Mouse (Mus musculus) CH12.LX (cell line): ENCODE data around the gene Ubap2l. TPM values are rescaled to one million over a fixed set of nuclear protein-coding genes. Genes with fewer than 3 reads are reported as not detected.

Experiments
- DNase-seq: peaks from one replicate; pipeline ENCODE4 v3.0.0-alpha.2; 2013; ENCODE audit errors: extremely low read depth
- H3K27ac ChIP-seq: 2 replicates; pipeline ENCODE4 v1.5.1; 2012; ENCODE audit warnings: low read depth, mild to moderate bottlenecking, control low read depth, moderate library complexity; ENCODE audit not compliant: insufficient read depth
- H3K27me3 ChIP-seq: replicated peaks from 2 replicates; pipeline ENCODE3; 2012; ENCODE audit warnings: inconsistent platforms
- H3K36me3 ChIP-seq, 2 experiments: replicated peaks in 1 of 2; 2 replicates each; pipeline versions ENCODE3 to v1.6.1; 2012; ENCODE audit warnings: inconsistent platforms in 1 of 2, low read length in 1 of 2, mild to moderate bottlenecking in 1 of 2, mixed read lengths in 1 of 2, moderate library complexity in 1 of 2; ENCODE audit not compliant: control insufficient read depth in 1 of 2, insufficient read depth in 1 of 2
- H3K4me1 ChIP-seq, 2 experiments: 2 replicates each; pipeline ENCODE4 v1.6.1; 2012; ENCODE audit warnings: inconsistent platforms in 1 of 2, moderate library complexity in 1 of 2; ENCODE audit not compliant: insufficient read depth in 2 of 2, control insufficient read depth in 1 of 2
- H3K4me2 ChIP-seq: 2 replicates; pipeline ENCODE4 v1.6.1; 2012; ENCODE audit warnings: low read depth, mild to moderate bottlenecking, control low read depth; ENCODE audit not compliant: poor library complexity, insufficient read depth, severe bottlenecking
- H3K4me3 ChIP-seq, 3 experiments: fragments of 150-350 bp in 1 of 3; sonication (generic) in 1 of 3; replicated peaks in 1 of 3; 2 replicates each; pipeline versions ENCODE3 to v1.5.1; 2011 to 2012; ENCODE audit warnings: low read depth in 2 of 3, low read length in 2 of 3, mild to moderate bottlenecking in 2 of 3, moderate library complexity in 2 of 3, control low read depth in 1 of 3, improper control_type of control experiment in 1 of 3, inconsistent platforms in 1 of 3, mixed read lengths in 1 of 3; ENCODE audit not compliant: poor library complexity in 1 of 3
- H3K79me2 ChIP-seq: replicated peaks from 2 replicates; pipeline ENCODE4 v1.6.1; 2012; ENCODE audit warnings: mild to moderate bottlenecking, moderate library complexity; ENCODE audit not compliant: control insufficient read depth, poor library complexity, insufficient read depth, severe bottlenecking; ENCODE audit errors: extremely low read depth
- H3K9ac ChIP-seq: 2 replicates; pipeline ENCODE4 v1.6.1; 2012; ENCODE audit warnings: low read depth, mild to moderate bottlenecking, control low read depth, moderate library complexity; ENCODE audit not compliant: insufficient read depth
- H3K9me3 ChIP-seq: replicated peaks from 2 replicates; pipeline ENCODE3; 2012; ENCODE audit warnings: low read length, inconsistent platforms, mixed read lengths
- CHD1 ChIP-seq: IDR thresholded peaks from 2 replicates; pipeline ENCODE4 v1.6.1; 2012; ENCODE audit warnings: low read depth, low read length, improper control_type of control experiment, inconsistent platforms
- CTCF ChIP-seq, 2 experiments: IDR thresholded peaks in 1 of 2; conservative IDR thresholded peaks in 1 of 2; 2 replicates each; pipeline ENCODE4 v1.5.1; 2011 to 2012; ENCODE audit warnings: low read depth in 2 of 2, low read length in 2 of 2, improper control_type of control experiment in 1 of 2, inconsistent platforms in 1 of 2, mild to moderate bottlenecking in 1 of 2, moderate library complexity in 1 of 2
- E2F4 ChIP-seq: IDR thresholded peaks from 2 replicates; pipeline ENCODE4 v1.6.1; 2011; ENCODE audit warnings: low read depth, low read length, improper control_type of control experiment; ENCODE audit not compliant: insufficient replicate concordance
- ELF1 ChIP-seq: IDR thresholded peaks from 2 replicates; pipeline ENCODE4 v1.6.1; 2014; ENCODE audit warnings: low read depth, mild to moderate bottlenecking, inconsistent platforms, low read length, improper control_type of control experiment
- EP300 ChIP-seq: IDR thresholded peaks from 2 replicates; pipeline ENCODE4 v1.6.1; 2011; ENCODE audit warnings: low read length, improper control_type of control experiment
- ETS1 ChIP-seq: conservative IDR thresholded peaks from 2 replicates; pipeline ENCODE4 v1.6.1; 2012; ENCODE audit warnings: low read depth, mild to moderate bottlenecking, inconsistent platforms, low read length, improper control_type of control experiment, moderate library complexity
- GABPA ChIP-seq: IDR thresholded peaks from 2 replicates; pipeline ENCODE4 v1.6.1; 2012; ENCODE audit warnings: low read depth, low read length, improper control_type of control experiment, inconsistent platforms; ENCODE audit not compliant: insufficient replicate concordance
- KAT2A ChIP-seq: IDR thresholded peaks from 2 replicates; pipeline ENCODE4 v1.6.1; 2012; ENCODE audit warnings: low read length, improper control_type of control experiment, inconsistent platforms; ENCODE audit not compliant: insufficient replicate concordance
- MAX ChIP-seq: IDR thresholded peaks from 2 replicates; pipeline ENCODE4 v1.6.1; 2011; ENCODE audit warnings: low read length, improper control_type of control experiment
- MAZ ChIP-seq: IDR thresholded peaks from 2 replicates; pipeline ENCODE4 v1.6.1; 2012; ENCODE audit warnings: low read depth, mild to moderate bottlenecking, inconsistent platforms, low read length, improper control_type of control experiment, moderate library complexity
- MXI1 ChIP-seq: IDR thresholded peaks from 2 replicates; pipeline ENCODE4 v1.6.1; 2011; ENCODE audit warnings: mild to moderate bottlenecking, low read depth, low read length, improper control_type of control experiment
- MYC ChIP-seq: IDR thresholded peaks from 2 replicates; pipeline ENCODE4 v1.6.1; 2011; ENCODE audit warnings: low read depth, mild to moderate bottlenecking, improper control_type of control experiment, low read length
- NRF1 ChIP-seq: IDR thresholded peaks from 2 replicates; pipeline ENCODE4 v1.6.1; 2014; ENCODE audit warnings: low read depth, mild to moderate bottlenecking, inconsistent platforms, low read length, improper control_type of control experiment, moderate library complexity
- POLR2A ChIP-seq: IDR thresholded peaks from 2 replicates; pipeline ENCODE4 v1.6.1; 2011; ENCODE audit warnings: low read depth, mild to moderate bottlenecking, improper control_type of control experiment, low read length
- POLR2AphosphoS2 ChIP-seq: IDR thresholded peaks from 2 replicates; pipeline ENCODE4 v1.6.1; 2011; ENCODE audit warnings: low read depth, low read length, improper control_type of control experiment
- RCOR1 ChIP-seq: conservative IDR thresholded peaks from 2 replicates; pipeline ENCODE4 v1.6.1; 2012; ENCODE audit warnings: low read depth, mild to moderate bottlenecking, inconsistent platforms, low read length, improper control_type of control experiment
- SIN3A ChIP-seq: IDR thresholded peaks from 2 replicates; pipeline ENCODE4 v1.6.1; 2012; ENCODE audit warnings: low read length, improper control_type of control experiment, inconsistent platforms
- TBP ChIP-seq: conservative IDR thresholded peaks from 2 replicates; pipeline ENCODE4 v1.6.1; 2011; ENCODE audit warnings: low read depth, low read length, improper control_type of control experiment
- TCF12 ChIP-seq: IDR thresholded peaks from 2 replicates; pipeline ENCODE4 v1.6.1; 2014; ENCODE audit warnings: low read depth, mild to moderate bottlenecking, inconsistent platforms, low read length, improper control_type of control experiment
- UBTF ChIP-seq: IDR thresholded peaks from 2 replicates; pipeline ENCODE4 v1.6.1; 2012; ENCODE audit warnings: low read depth, mild to moderate bottlenecking, inconsistent platforms, low read length, improper control_type of control experiment, moderate library complexity
- USF1 ChIP-seq: IDR thresholded peaks from 2 replicates; pipeline ENCODE4 v1.6.1; 2014; ENCODE audit warnings: low read depth, mild to moderate bottlenecking, inconsistent platforms, low read length, improper control_type of control experiment
- ZC3H11A ChIP-seq: IDR thresholded peaks from 2 replicates; pipeline ENCODE4 v1.6.1; 2012; ENCODE audit warnings: low read depth, mild to moderate bottlenecking, inconsistent platforms, low read length, improper control_type of control experiment
- ZKSCAN1 ChIP-seq: IDR thresholded peaks from 2 replicates; pipeline ENCODE4 v1.6.1; 2012; ENCODE audit warnings: low read depth, inconsistent platforms, low read length, improper control_type of control experiment, borderline replicate concordance
- ZMIZ1 ChIP-seq: IDR thresholded peaks from 2 replicates; pipeline ENCODE4 v1.6.1; 2012; ENCODE audit warnings: low read depth, mild to moderate bottlenecking, inconsistent platforms, low read length, improper control_type of control experiment
- dilution Hi-C: fragments of 300-500 bp; cut with MboI; formaldehyde crosslinking; loops from 2 replicates; pipeline ENCODE4 v1.14.3; 2020; ENCODE audit warnings: low sequenced_read_pairs; ENCODE audit not compliant: extremely low pct_unique_long_range_greater_than_20kb, extremely low pct_ligation_motif_present
- in situ Hi-C: fragments of 300-500 bp; cut with MboI; formaldehyde crosslinking; loops from 3 replicates; pipeline ENCODE4 v1.14.3; 2019; ENCODE audit warnings: low sequenced_read_pairs, low pct_ligation_motif_present, low pct_unique_long_range_greater_than_20kb, mixed read lengths
- polyA plus RNA-seq: library from polyadenylated mRNA; unstranded; fragments of >175 nt; gene quantifications from 2 replicates; pipeline ENCODE4 v1.2.1, GENCODE M21; 2012; ENCODE audit warnings: low read depth; ENCODE audit not compliant: insufficient read length
- total RNA-seq, 2 experiments: library from RNA; depleted of rRNA; stranded (reverse); fragments of 300-350 nt in 1 of 2; fragments of >200 nt in 1 of 2; gene quantifications; 2 replicates each; pipeline ENCODE4 v1.2.3; 2012 to 2014

Ubap2l gene
- total and polyA plus RNA-seq, 3 experiments = 49.0 to 201 (median 72.6) TPM

- H3K4me1 ChIP-seq = peaks cover 5 to 44% of the 10 kb centered on the region in 2 experiments; a peak in 2 of 4 replicates
- peak; percentile 66 for DNase-seq
- no peaks in the 10 kb centered on the region for H3K27me3 ChIP-seq
- no peak; the same call in 1 of the 2 replicates for TF ChIP-seq MYC
- TF ChIP-seq KAT2A = 0 out of 2 replicates have a peak, but pooled peaks have one; percentile 53
- TF ChIP-seq MAZ = peak; percentile 83
- no peak for TF ChIP-seq TBP
- TF ChIP-seq E2F4 = no peak
- TF ChIP-seq ELF1 = peak; percentile 51
- TF ChIP-seq ZMIZ1 = peak; percentile 39; the same call in 1 of the 2 replicates
- no peak for TF ChIP-seq EP300
- no peak; the same call in 1 of the 2 replicates for TF ChIP-seq POLR2AphosphoS2
- TF ChIP-seq UBTF = peak; percentile 99
- TF ChIP-seq GABPA = no peak
- 0 out of 2 replicates have a peak, but pooled peaks have one; percentile 10 for TF ChIP-seq NRF1
- TF ChIP-seq MAX = peak; percentile 61; the same call in 1 of the 2 replicates
- no peak for TF ChIP-seq ZC3H11A
- peak; percentile 76 for TF ChIP-seq SIN3A
- no peak for TF ChIP-seq RCOR1
- no peak; the same call in 1 of the 2 replicates for TF ChIP-seq ZKSCAN1
- peak; percentile 91; the same call in 1 of the 2 replicates for TF ChIP-seq CHD1
- TF ChIP-seq TCF12 = no peak; the same call in 1 of the 2 replicates
- no peak for TF ChIP-seq CTCF (conservative IDR thresholded peaks at IDR 0.05 in 1 of 2, IDR thresholded peaks at IDR 0.05 in 1 of 2; ENCODE audit: low read depth in 2 of 2, low read length in 2 of 2)
- TF ChIP-seq ETS1 = no peak
- no peak; the same call in 1 of the 2 replicates for TF ChIP-seq POLR2A
- no peak for TF ChIP-seq USF1
- peak; percentile 81; the same call in 1 of the 2 replicates for TF ChIP-seq MXI1
- no peaks in the 10 kb centered on the region for H3K9me3 ChIP-seq
- peaks cover 22 to 42% of the 10 kb centered on the region in 2 experiments for H3K36me3 ChIP-seq
- peaks cover 74% of the 10 kb centered on the region for H3K79me2 ChIP-seq
- H3K9ac ChIP-seq = peak within 1 kb of the TSS; percentile 100
- peak within 1 kb of the TSS; percentile 79 to 88 (median 83) for H3K4me3 ChIP-seq
- H3K27ac ChIP-seq = peak within 1 kb of the TSS; percentile 75; the same call in 1 of the 2 replicates
- dilution Hi-C loops = no loop called here
- in situ Hi-C loops = no loop called here
- H3K4me2 ChIP-seq = peak within 1 kb of the TSS; percentile 100
Measured at GRCm38 (mm10) chr3:90051441-90052350, 732 bp downstream of the Ubap2l start, which contains the start of gene 4933434E20Rik. Gene 4933434E20Rik, plus strand, starts transcription at chr3:90051636.
